Mouse (Mus musculus): Measurements from ENCODE around the gene Igf1. TPM values are rescaled to one million over a fixed set of nuclear protein-coding genes. Genes with fewer than 3 reads are reported as not detected.

The Igf1 gene
- total and polyA plus RNA-seq, 2 experiments from 2014 or later, result 10.0 to 23.4 TPM

GRCm38 (mm10) chr10:87892256-87892655 is 34.2 kb downstream of the Igf1 start:
- ATAC-seq (ENCODE audit: insufficient read depth, low read depth) (no peak), DNase-seq (ENCODE audit: low spot score) (no peak)
- Histone ChIP-seq H3K36me3 (replicated peaks; ENCODE audit: control insufficient read depth, insufficient read depth, low read length) (no peaks in the 10 kb centered on the region), H3K9ac (replicated peaks; ENCODE audit: low read depth, low read length) (no peak overlapping the region), H3K4me1 (ENCODE audit: control insufficient read depth, insufficient read depth) (peaks cover 5% of the 10 kb centered on the region; the same call in 1 of the 2 replicates), H3K27me3 (ENCODE audit: control insufficient read depth, insufficient read depth, low read length) (no peaks in the 10 kb centered on the region), H3K4me3 (ENCODE audit: low read depth, low read length) (no peak overlapping the region), H3K27ac (ENCODE audit: low read depth) (no peak overlapping the region), H3K9me3 (replicated peaks; ENCODE audit: control insufficient read depth, low read length) (no peaks in the 10 kb centered on the region), H3K4me2 (ENCODE audit: low read depth, low read length) (no peak overlapping the region)
- TF ChIP-seq EP300 (IDR thresholded peaks at IDR 0.05; ENCODE audit: low read depth) (no peak), CTCF (IDR thresholded peaks at IDR 0.05; ENCODE audit: low read depth) (no peak)

- WGBS, result 69% methylated on average over 1 of the region's 1 CpGs
- Histone ChIP-seq H3K27me3 (ENCODE audit: control insufficient read depth, insufficient read depth, low read length) (no peaks in the 10 kb centered on the region), H3K9ac (replicated peaks; ENCODE audit: low read depth, low read length) (no peak overlapping the region), H3K4me3 (ENCODE audit: low read depth, low read length) (no peak overlapping the region), H3K4me1 (ENCODE audit: control insufficient read depth, insufficient read depth) (peaks cover 5% of the 10 kb centered on the region; the same call in 1 of the 2 replicates), H3K4me2 (ENCODE audit: low read depth, low read length) (no peak overlapping the region), H3K36me3 (replicated peaks; ENCODE audit: control insufficient read depth, insufficient read depth, low read length) (no peaks in the 10 kb centered on the region), H3K9me3 (replicated peaks; ENCODE audit: control insufficient read depth, low read length) (no peaks in the 10 kb centered on the region), H3K27ac (ENCODE audit: low read depth) (no peak overlapping the region)
- TF ChIP-seq CTCF (IDR thresholded peaks at IDR 0.05; ENCODE audit: low read depth), result no peak
- no peak for TF ChIP-seq EP300 (IDR thresholded peaks at IDR 0.05; ENCODE audit: low read depth)
- ATAC-seq (ENCODE audit: insufficient read depth, low read depth) (peak; percentile 76), DNase-seq (ENCODE audit: low spot score) (peak; percentile 61)
Observed at GRCm38 (mm10) chr10:87893272-87893671, 35.2 kb downstream of the Igf1 start.

DNA sequence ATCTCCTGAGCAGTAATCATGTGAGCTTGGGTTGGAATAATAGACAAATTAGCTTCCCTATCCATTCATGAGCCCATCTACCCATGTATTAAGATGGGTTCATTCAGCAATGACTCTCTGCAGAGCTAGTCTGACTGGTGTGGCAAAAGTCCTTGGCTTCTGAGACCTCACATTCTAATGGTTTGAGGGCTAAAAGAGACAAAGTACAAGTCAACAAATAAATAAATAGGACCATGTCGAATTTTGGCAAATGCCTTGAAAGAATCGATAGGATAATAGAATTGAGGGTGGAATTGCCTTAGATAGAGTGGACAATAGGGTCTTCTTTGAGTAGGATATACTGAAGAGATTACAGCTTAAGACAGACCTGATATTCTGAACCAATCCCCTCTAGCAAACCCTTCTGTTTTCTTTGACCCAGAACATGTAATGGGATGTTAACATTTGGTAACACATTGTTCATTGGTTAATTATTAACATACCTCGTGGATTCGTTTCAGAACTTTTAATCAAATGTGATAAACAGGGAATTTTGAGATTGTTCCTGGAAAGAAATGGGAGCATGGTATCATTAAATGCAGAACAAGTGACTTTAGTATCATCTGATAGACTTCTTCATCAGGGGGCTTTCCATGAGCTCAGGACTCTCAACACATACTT is 36.5 kb downstream of the Igf1 start:
- Histone ChIP-seq H3K9ac (replicated peaks; ENCODE audit: low read depth, low read length) (no peak overlapping the region), H3K36me3 (replicated peaks; ENCODE audit: control insufficient read depth, insufficient read depth, low read length) (no peaks in the 10 kb centered on the region), H3K4me2 (ENCODE audit: low read depth, low read length) (no peak overlapping the region), H3K4me1 (ENCODE audit: control insufficient read depth, insufficient read depth) (no peaks in the 10 kb centered on the region), H3K9me3 (replicated peaks; ENCODE audit: control insufficient read depth, low read length) (no peaks in the 10 kb centered on the region), H3K27ac (ENCODE audit: low read depth) (no peak overlapping the region), H3K4me3 (ENCODE audit: low read depth, low read length) (no peak overlapping the region), H3K27me3 (ENCODE audit: control insufficient read depth, insufficient read depth, low read length) (no peaks in the 10 kb centered on the region)
- DNase-seq (ENCODE audit: low spot score) (no peak), ATAC-seq (ENCODE audit: insufficient read depth, low read depth) (no peak)
- WGBS, result 76% methylated on average over 4 of the region's 4 CpGs
- TF ChIP-seq CTCF (IDR thresholded peaks at IDR 0.05; ENCODE audit: low read depth), result no peak
- no peak for TF ChIP-seq EP300 (IDR thresholded peaks at IDR 0.05; ENCODE audit: low read depth)

GRCm38 (mm10) chr10:87895351-87895750 is 37.3 kb downstream of the Igf1 start:
- Histone ChIP-seq H3K4me2 (ENCODE audit: low read depth, low read length) (no peak overlapping the region), H3K27ac (ENCODE audit: low read depth) (no peak overlapping the region), H3K4me1 (ENCODE audit: control insufficient read depth, insufficient read depth) (no peaks in the 10 kb centered on the region), H3K4me3 (ENCODE audit: low read depth, low read length) (no peak overlapping the region), H3K36me3 (replicated peaks; ENCODE audit: control insufficient read depth, insufficient read depth, low read length) (no peaks in the 10 kb centered on the region), H3K27me3 (ENCODE audit: control insufficient read depth, insufficient read depth, low read length) (no peaks in the 10 kb centered on the region), H3K9ac (replicated peaks; ENCODE audit: low read depth, low read length) (no peak overlapping the region), H3K9me3 (replicated peaks; ENCODE audit: control insufficient read depth, low read length) (no peaks in the 10 kb centered on the region)
- DNase-seq (ENCODE audit: low spot score) (no peak), ATAC-seq (ENCODE audit: insufficient read depth, low read depth) (no peak)
- WGBS, result 59% methylated on average over 2 of the region's 2 CpGs
- TF ChIP-seq CTCF (IDR thresholded peaks at IDR 0.05; ENCODE audit: low read depth) (no peak), EP300 (IDR thresholded peaks at IDR 0.05; ENCODE audit: low read depth) (no peak)

DNA sequence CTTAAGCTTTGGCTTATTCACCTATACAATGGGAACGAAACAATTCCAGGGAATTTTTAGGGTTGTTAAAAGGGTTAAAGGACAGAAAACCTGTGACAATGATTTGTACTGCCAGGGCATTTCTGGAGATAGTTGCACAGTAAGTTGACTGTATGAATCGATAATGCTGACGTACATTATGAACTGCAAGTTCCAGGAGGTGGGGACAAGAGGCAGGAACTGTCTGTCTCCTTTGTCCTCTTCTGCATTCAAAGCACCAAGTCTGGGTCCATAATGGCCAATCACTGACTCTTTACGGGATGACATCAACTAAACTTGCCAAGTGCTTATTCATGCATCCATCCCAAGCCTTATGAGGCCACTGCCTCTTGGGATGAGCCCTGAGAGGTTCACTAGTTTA is 39.3 kb downstream of the Igf1 start:
- WGBS, result 90% methylated on average over 4 of the region's 4 CpGs
- H3K36me3 ChIP-seq (replicated peaks; ENCODE audit: control insufficient read depth, insufficient read depth, low read length), result no peaks in the 10 kb centered on the region

DNA sequence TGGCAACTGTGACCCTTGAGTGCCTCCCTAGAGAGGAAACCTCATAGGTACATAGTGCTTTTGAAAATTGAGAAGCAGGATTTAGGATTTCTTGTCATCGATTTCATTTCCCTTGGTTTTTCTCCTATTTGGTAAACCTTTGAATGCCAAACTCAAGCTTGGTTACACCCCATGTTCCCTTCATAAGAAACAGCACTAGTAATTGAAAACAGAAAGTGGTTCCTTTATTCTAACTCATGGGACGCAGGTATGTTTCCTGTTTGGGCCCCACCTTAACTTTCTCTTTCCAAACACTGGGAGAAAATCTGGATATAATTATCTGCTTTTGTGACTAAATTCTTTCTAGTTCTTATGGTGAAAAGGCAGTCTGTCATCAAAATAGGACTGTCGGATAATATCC is 40.8 kb downstream of the Igf1 start:
- 92% methylated on average over 3 of the region's 3 CpGs for WGBS
- ATAC-seq (ENCODE audit: insufficient read depth, low read depth), result no peak
- H3K27me3 ChIP-seq (ENCODE audit: control insufficient read depth, insufficient read depth, low read length), result no peaks in the 10 kb centered on the region

More for the DNA sequence above, 39.3 kb downstream of the Igf1 start:
- DNase-seq (ENCODE audit: low spot score) (no peak), ATAC-seq (ENCODE audit: insufficient read depth, low read depth) (no peak)
- no peak overlapping the region for H3K27ac ChIP-seq (ENCODE audit: low read depth)
- TF ChIP-seq CTCF (IDR thresholded peaks at IDR 0.05; ENCODE audit: low read depth), result no peak
- no peak for TF ChIP-seq EP300 (IDR thresholded peaks at IDR 0.05; ENCODE audit: low read depth)
- H3K9ac ChIP-seq (replicated peaks; ENCODE audit: low read depth, low read length), result no peak overlapping the region
- no peaks in the 10 kb centered on the region for H3K4me1 ChIP-seq (ENCODE audit: control insufficient read depth, insufficient read depth)
- H3K4me2 ChIP-seq (ENCODE audit: low read depth, low read length), result no peak overlapping the region
- no peaks in the 10 kb centered on the region for H3K9me3 ChIP-seq (replicated peaks; ENCODE audit: control insufficient read depth, low read length)
- no peaks in the 10 kb centered on the region for H3K27me3 ChIP-seq (ENCODE audit: control insufficient read depth, insufficient read depth, low read length)
- H3K4me3 ChIP-seq (ENCODE audit: low read depth, low read length), result no peak overlapping the region

More for the DNA sequence above, 40.8 kb downstream of the Igf1 start:
- H3K9me3 ChIP-seq (replicated peaks; ENCODE audit: control insufficient read depth, low read length), result no peaks in the 10 kb centered on the region
- no peaks in the 10 kb centered on the region for H3K36me3 ChIP-seq (replicated peaks; ENCODE audit: control insufficient read depth, insufficient read depth, low read length)
- DNase-seq (ENCODE audit: low spot score), result no peak
- 0 out of 2 replicates have a peak, but pooled peaks cover 6% of the 10 kb centered on the region for H3K4me1 ChIP-seq (ENCODE audit: control insufficient read depth, insufficient read depth)
- no peak overlapping the region for H3K9ac ChIP-seq (replicated peaks; ENCODE audit: low read depth, low read length)
- TF ChIP-seq CTCF (IDR thresholded peaks at IDR 0.05; ENCODE audit: low read depth) (no peak), EP300 (IDR thresholded peaks at IDR 0.05; ENCODE audit: low read depth) (no peak)
- H3K4me2 ChIP-seq (ENCODE audit: low read depth, low read length), result no peak overlapping the region
- H3K27ac ChIP-seq (ENCODE audit: low read depth), result no peak overlapping the region
- no peak overlapping the region for H3K4me3 ChIP-seq (ENCODE audit: low read depth, low read length)

All from heart, postnatal 0 days (tissue).